ENCODE assay signal across 22 mouse cellular contexts in the genomic region with DNA sequence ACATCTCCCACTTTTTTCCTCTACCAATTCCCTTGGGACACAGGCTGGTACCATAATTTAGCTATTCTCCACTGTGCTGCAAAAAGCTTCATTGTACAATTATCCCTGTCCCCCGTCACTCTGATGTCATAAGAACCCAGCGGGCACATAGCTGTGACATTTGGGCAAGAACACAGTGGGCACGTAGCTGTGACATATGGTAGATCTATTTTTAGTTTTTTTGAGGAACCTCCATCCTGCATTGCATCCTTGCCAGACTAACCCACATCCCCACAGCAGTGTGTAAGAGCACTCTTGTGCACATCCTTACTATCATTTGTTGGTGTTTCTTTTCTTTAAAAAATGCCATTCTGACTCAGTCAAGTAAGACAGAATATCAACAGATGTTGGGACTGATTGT.
DNase-seq lines count a peak whose midpoint lies in the region; ATAC-seq lines count a peak whose summit lies in the region.
"Had no signal": no experiment of that assay in that cellular context is flagged by ENCODE, and none has a peak within 500 bp of the region (broad histone marks: within the 10 kb centered on the region; RNA-seq: fewer than 3 reads in every experiment).

No protein-coding gene starts in this region.

- peak; percentile 71 to 78; a peak in 3 of 4 replicates for ATAC-seq in hematopoietic stem cell, adult 5-6 weeks (replicated peaks in 1 of 2; ENCODE audit: insufficient read depth in 1 of 2, low FRiP score in 2 of 2, low TSS enrichment in 1 of 2, low read depth in 1 of 2, poor library complexity in 2 of 2, severe bottlenecking in 2 of 2)
- no peak for ATAC-seq in hindbrain, embryonic 13.5 days (ENCODE audit: low FRiP score)
- ATAC-seq: activated CD4-positive, CD25-positive, alpha-beta regulatory T cell, adult 4 months; forebrain, embryonic 15.5 days; intestine, embryonic 15.5 days; Patski had no signal

- no peak overlapping the region for H3K9ac ChIP-seq in hindbrain, embryonic 13.5 days
- H3K9ac ChIP-seq: forebrain, embryonic 15.5 days; hindbrain, embryonic 14.5 days; intestine, embryonic 15.5 days; limb, embryonic 12.5 days; liver, embryonic 14.5 days had no signal

- no peak overlapping the region for H3K27ac ChIP-seq in hindbrain, embryonic 13.5 days
- H3K27ac ChIP-seq: forebrain, embryonic 15.5 days; hindbrain, embryonic 14.5 days; intestine, embryonic 15.5 days; limb, embryonic 12.5 days; liver, embryonic 14.5 days; midbrain, embryonic 10.5 days had no signal

- H3K4me2 ChIP-seq in hindbrain, embryonic 13.5 days, result no peak overlapping the region
- H3K4me2 ChIP-seq: forebrain, embryonic 15.5 days; hindbrain, embryonic 14.5 days; intestine, embryonic 15.5 days; limb, embryonic 12.5 days had no signal

- 83% methylated on average over 3 of the region's 3 CpGs for WGBS in hindbrain, embryonic 13.5 days

- H3K36me3 ChIP-seq in hindbrain, embryonic 13.5 days, result no peaks in the 10 kb centered on the region
- H3K36me3 ChIP-seq: forebrain, embryonic 15.5 days; intestine, embryonic 15.5 days; limb, embryonic 12.5 days; midbrain, embryonic 10.5 days had no signal

- H3K4me3 ChIP-seq in hindbrain, embryonic 13.5 days, result no peak overlapping the region
- H3K4me3 ChIP-seq: erythroblast, embryonic 14.5 days; forebrain, embryonic 15.5 days; intestine, embryonic 15.5 days; limb, embryonic 12.5 days; midbrain, embryonic 10.5 days had no signal

- H3K27me3 ChIP-seq in hindbrain, embryonic 13.5 days, result no peaks in the 10 kb centered on the region
- H3K27me3 ChIP-seq: forebrain, embryonic 15.5 days; intestine, embryonic 15.5 days; limb, embryonic 12.5 days; Patski had no signal

- DNase-seq in frontal cortex, postnatal 36 days (ENCODE audit: low spot score in 2 of 2), result peak; percentile 12 to 13
- no peak for DNase-seq in frontal cortex, adult 2 months (ENCODE audit: extremely low spot score in 1 of 2, low spot score in 1 of 2)
- peak; percentile 19 to 20 for DNase-seq in B cell, adult 2 months
- peak; percentile 63 for DNase-seq in cerebellum, adult 9-10 months
- DNase-seq in c-Kit-positive CD71-positive TER-119-positive erythroid progenitor cells, embryonic 14.5 days (ENCODE audit: low spot score), result no peak
- no peak for DNase-seq in heart, adult 8-10 months (ENCODE audit: low spot score)
- DNase-seq: adrenal gland, postnatal 25 days; gastrocnemius, postnatal 14 days; kidney, postnatal 10 days; lung, postnatal 10 days; spleen, adult 18-20 months had no signal

- no peaks in the 10 kb centered on the region for H3K4me1 ChIP-seq in hindbrain, embryonic 13.5 days (replicated peaks)
- H3K4me1 ChIP-seq: forebrain, embryonic 15.5 days had no signal

- no peaks in the 10 kb centered on the region for H3K9me3 ChIP-seq in hindbrain, embryonic 13.5 days
- H3K9me3 ChIP-seq: forebrain, embryonic 15.5 days; intestine, embryonic 15.5 days; limb, embryonic 12.5 days; midbrain, embryonic 10.5 days had no signal

Comparison
In these comparisons a context has a peak if more than half of its experiments do, and no peak if none do; other contexts are left out.
1. DNase-seq: peak in frontal cortex, postnatal 36 days (2 of 2), B cell, adult 2 months (2 of 2) and cerebellum, adult 9-10 months (single experiment); none in frontal cortex, adult 2 months (0 of 2), c-Kit-positive CD71-positive TER-119-positive erythroid progenitor cells, embryonic 14.5 days (single experiment) and heart, adult 8-10 months (single experiment).